Mouse (Mus musculus) liver, embryonic 11.5 days (tissue): ENCODE measurements around the gene Fam25c. TPM values are rescaled to one million over a fixed set of nuclear protein-coding genes. Genes with fewer than 3 reads are reported as not detected.

Source experiments
- ATAC-seq: fragments of 200-750 bp; cut with Nextera tagmentation; replicated peaks from 2 replicates; pipeline ENCODE4 v1.8.0; 2017; ENCODE audit warnings: moderate number of reproducible peaks, mild to moderate bottlenecking, moderate TSS enrichment, moderate library complexity; ENCODE audit not compliant: low FRiP score
- DNase-seq: peaks from one replicate; pipeline ENCODE4 v3.0.0-alpha.2; 2017; ENCODE audit warnings: low spot score
- H3K27ac ChIP-seq: fragments of 300-500 bp; sonication (generic); 2 replicates; pipeline ENCODE4 v1.5.1; 2014; ENCODE audit warnings: mild to moderate bottlenecking, low read depth, low read length, control low read depth
- H3K27me3 ChIP-seq: fragments of 300-500 bp; sonication (generic); replicated peaks from 2 replicates; pipeline ENCODE4 v1.6.1; 2014; ENCODE audit warnings: low read length, mixed read lengths; ENCODE audit not compliant: control insufficient read depth, insufficient read depth
- H3K36me3 ChIP-seq: fragments of 300-500 bp; sonication (generic); 2 replicates; pipeline ENCODE4 v1.6.1; 2014; ENCODE audit warnings: mild to moderate bottlenecking, low read length, moderate library complexity, mixed read lengths; ENCODE audit not compliant: control insufficient read depth, insufficient read depth
- H3K4me1 ChIP-seq: fragments of 300-500 bp; sonication (generic); replicated peaks from 2 replicates; pipeline ENCODE4 v1.6.1; 2014; ENCODE audit warnings: low read length, mixed read lengths; ENCODE audit not compliant: control insufficient read depth, insufficient read depth
- H3K4me2 ChIP-seq: fragments of 300-500 bp; sonication (generic); 2 replicates; pipeline ENCODE4 v1.6.1; 2014; ENCODE audit warnings: mild to moderate bottlenecking, control low read depth, moderate library complexity
- H3K4me3 ChIP-seq: fragments of 300-500 bp; sonication (generic); 2 replicates; pipeline ENCODE4 v1.5.1; 2014; ENCODE audit warnings: low read depth, low read length, control low read depth
- H3K9ac ChIP-seq: fragments of 300-500 bp; sonication (generic); 2 replicates; pipeline ENCODE4 v1.6.1; 2014; ENCODE audit warnings: low read depth, low read length, control low read depth
- H3K9me3 ChIP-seq: fragments of 300-500 bp; sonication (generic); 2 replicates; pipeline ENCODE4 v1.6.1; 2016; ENCODE audit warnings: low read length, inconsistent platforms, mixed read lengths; ENCODE audit not compliant: control insufficient read depth
- WGBS: fragments of 180-500 bp; shearing (Covaris S2); extraction: QIAGEN DNeasy Blood & Tissue Kit; methylation state at CpG from one replicate; pipeline ENCODE4 v1.1.7; 2014; 5-methylcytosine and 5-hydroxymethylcytosine counted together
- polyA plus RNA-seq: library from polyadenylated mRNA; unstranded; fragments of >200 nt; fragmentation: Nextera tagmentation; extraction: Ambion mirVana; gene quantifications from 2 replicates; pipeline ENCODE4 v1.2.1, GENCODE M21; 2014

The Fam25c gene
- polyA plus RNA-seq, 1 experiment from 2014 or later, result 0.66 TPM

GRCm38 (mm10) chr14:34348301-34348700 lies 6.9 kb downstream of the Fam25c start:
- H3K4me1 ChIP-seq, result no peaks in the 10 kb centered on the region
- no peak overlapping the region for H3K27ac ChIP-seq
- no peaks in the 10 kb centered on the region for H3K9me3 ChIP-seq
- 62% methylated on average over 7 of the region's 7 CpGs for WGBS
- no peaks in the 10 kb centered on the region for H3K27me3 ChIP-seq
- H3K9ac ChIP-seq, result no peak overlapping the region
- no peak overlapping the region for H3K4me3 ChIP-seq
- no peak for ATAC-seq
- H3K36me3 ChIP-seq, result 0 out of 2 replicates have a peak, but pooled peaks cover 3% of the 10 kb centered on the region
- DNase-seq, result no peak
- H3K4me2 ChIP-seq, result no peak overlapping the region

DNA sequence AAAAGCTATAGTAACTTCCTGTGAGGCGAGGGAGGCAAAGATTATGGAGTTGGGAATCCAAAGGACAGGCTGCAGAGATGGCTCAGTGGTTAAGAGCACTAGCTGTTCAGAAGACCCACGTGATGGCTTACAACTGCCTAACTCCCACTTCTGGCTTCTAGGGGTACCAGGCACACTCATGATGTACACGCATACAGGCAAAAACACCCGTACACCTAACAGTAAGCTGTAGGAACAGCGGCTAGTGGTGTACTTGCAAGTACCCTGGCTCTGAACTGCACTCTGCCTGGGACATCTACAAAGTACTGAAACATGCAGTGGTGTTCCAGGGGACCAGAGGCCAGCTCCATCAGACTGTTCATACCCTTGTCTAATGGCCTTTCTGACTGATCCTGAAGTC lies 8.1 kb downstream of the Fam25c start:
- H3K36me3 ChIP-seq, result peaks cover 6% of the 10 kb centered on the region; the same call in 1 of the 2 replicates
- DNase-seq (no peak), ATAC-seq (no peak)
- 86% methylated on average over 5 of the region's 5 CpGs for WGBS
- no peaks in the 10 kb centered on the region for H3K9me3 ChIP-seq
- H3K27me3 ChIP-seq, result no peaks in the 10 kb centered on the region
- H3K4me2 ChIP-seq, result no peak overlapping the region
- H3K9ac ChIP-seq, result no peak overlapping the region
- no peak overlapping the region for H3K4me3 ChIP-seq
- no peaks in the 10 kb centered on the region for H3K4me1 ChIP-seq
- H3K27ac ChIP-seq, result no peak overlapping the region

DNA sequence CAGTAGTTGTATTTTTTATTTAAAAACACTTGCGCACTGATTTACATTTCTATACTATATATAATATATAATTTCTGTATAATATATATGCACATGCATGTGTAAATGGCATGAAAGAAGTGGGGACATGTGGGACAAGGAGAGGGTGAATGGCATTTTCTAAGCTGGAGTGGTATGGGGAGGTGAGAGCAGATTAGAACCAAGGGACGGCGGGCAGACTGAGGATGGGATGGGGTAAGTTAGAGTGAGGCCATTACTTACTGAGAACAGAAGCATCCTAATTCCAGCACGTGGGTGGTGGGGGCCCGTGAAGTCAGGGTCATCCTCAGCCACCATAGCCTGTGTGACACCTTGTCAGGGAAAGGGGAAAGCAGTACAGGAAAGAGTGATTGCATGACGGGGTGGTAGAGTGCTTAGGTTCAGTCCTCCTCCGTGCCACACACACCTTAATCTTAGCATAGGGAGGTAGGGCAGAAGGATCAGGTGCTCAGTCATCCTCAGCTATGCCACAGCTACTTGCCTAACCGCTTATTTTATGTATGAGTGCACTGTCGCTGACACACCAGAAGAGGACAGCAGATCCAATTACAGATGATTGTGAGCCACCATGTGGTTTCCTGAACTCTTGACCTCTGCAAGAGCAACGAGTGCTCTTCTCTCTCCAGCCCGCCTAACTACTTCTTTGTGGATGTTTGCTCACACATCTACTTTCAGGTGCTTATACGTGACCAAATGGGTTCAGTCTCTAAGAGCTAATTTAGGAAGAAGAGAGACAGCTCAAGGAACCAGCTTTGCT lies 9.3 kb downstream of the Fam25c start:
- no peaks in the 10 kb centered on the region for H3K4me1 ChIP-seq
- no peak overlapping the region for H3K9ac ChIP-seq
- peaks cover 9% of the 10 kb centered on the region; the same call in 1 of the 2 replicates for H3K36me3 ChIP-seq
- no peak overlapping the region for H3K27ac ChIP-seq
- H3K9me3 ChIP-seq, result no peaks in the 10 kb centered on the region
- DNase-seq (no peak), ATAC-seq (peak; percentile 59)
- 61% methylated on average over 12 of the region's 12 CpGs for WGBS
- H3K4me3 ChIP-seq, result no peak overlapping the region
- H3K4me2 ChIP-seq, result no peak overlapping the region
- H3K27me3 ChIP-seq, result no peaks in the 10 kb centered on the region

DNA sequence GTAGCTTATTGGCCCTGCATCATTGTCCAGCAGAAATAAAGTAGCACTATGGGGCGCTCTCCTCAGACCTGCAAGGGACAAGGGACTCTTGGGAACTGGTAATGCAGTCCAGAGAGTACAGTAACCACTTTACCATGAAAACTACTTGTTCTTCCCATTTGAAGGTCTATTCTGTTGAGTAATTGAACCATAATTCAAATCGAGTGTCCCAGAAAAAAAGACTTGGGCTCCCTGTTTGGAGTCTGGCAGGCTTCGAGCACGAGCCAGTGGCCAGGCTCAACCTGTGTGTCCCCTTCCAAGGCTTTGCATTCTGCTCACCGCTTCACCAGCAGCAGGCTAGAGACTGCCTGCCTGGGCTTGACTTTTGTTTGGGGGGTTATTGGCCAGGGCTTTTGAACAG lies 10.9 kb downstream of the Fam25c start:
- no peaks in the 10 kb centered on the region for H3K4me1 ChIP-seq
- H3K4me2 ChIP-seq, result no peak overlapping the region
- peaks cover 16% of the 10 kb centered on the region for H3K36me3 ChIP-seq
- ATAC-seq, result no peak
- DNase-seq, result no peak
- H3K9ac ChIP-seq, result no peak overlapping the region
- 91% methylated on average over 5 of the region's 5 CpGs for WGBS
- H3K27ac ChIP-seq, result no peak overlapping the region
- no peaks in the 10 kb centered on the region for H3K27me3 ChIP-seq
- H3K9me3 ChIP-seq, result no peaks in the 10 kb centered on the region
- H3K4me3 ChIP-seq, result no peak overlapping the region

- DNase-seq, result no peak
- H3K4me2 ChIP-seq, result no peak overlapping the region
- H3K9ac ChIP-seq, result no peak overlapping the region
- peaks cover 20% of the 10 kb centered on the region for H3K36me3 ChIP-seq
- WGBS, result 74% methylated on average over 4 of the region's 4 CpGs
- no peak overlapping the region for H3K4me3 ChIP-seq
- no peaks in the 10 kb centered on the region for H3K27me3 ChIP-seq
- ATAC-seq, result no peak
- H3K4me1 ChIP-seq, result no peaks in the 10 kb centered on the region
- H3K9me3 ChIP-seq, result no peaks in the 10 kb centered on the region
- no peak overlapping the region for H3K27ac ChIP-seq
These were observed 12.2 kb downstream of the Fam25c start for GRCm38 (mm10) chr14:34343078-34343477.

DNA sequence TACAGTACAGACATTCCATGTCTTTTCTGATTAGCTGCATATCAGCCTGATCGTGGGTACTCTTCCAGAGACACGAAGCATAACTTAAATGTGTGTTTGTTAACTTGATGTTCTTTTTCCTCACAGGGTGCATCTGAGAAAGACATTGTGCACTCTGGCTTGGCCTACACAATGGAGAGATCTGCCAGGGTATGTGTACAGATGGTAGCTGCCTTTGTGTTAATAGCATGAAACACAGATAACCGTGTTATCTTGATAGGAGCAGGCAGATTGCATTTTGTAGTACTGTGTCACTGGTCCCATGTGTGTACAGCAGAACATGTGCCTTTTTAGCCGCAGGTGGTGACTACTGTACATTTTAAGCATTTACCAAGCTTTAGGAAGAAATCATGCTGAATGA lies 13.2 kb downstream of the Fam25c start:
- no peak overlapping the region for H3K4me2 ChIP-seq
- no peak overlapping the region for H3K4me3 ChIP-seq
- ATAC-seq, result no peak
- H3K9me3 ChIP-seq, result no peaks in the 10 kb centered on the region
- 86% methylated on average over 4 of the region's 4 CpGs for WGBS
- H3K27me3 ChIP-seq, result no peaks in the 10 kb centered on the region
- no peak overlapping the region for H3K27ac ChIP-seq
- DNase-seq, result no peak
- H3K4me1 ChIP-seq, result no peaks in the 10 kb centered on the region
- peaks cover 27% of the 10 kb centered on the region for H3K36me3 ChIP-seq
- H3K9ac ChIP-seq, result no peak overlapping the region

DNA sequence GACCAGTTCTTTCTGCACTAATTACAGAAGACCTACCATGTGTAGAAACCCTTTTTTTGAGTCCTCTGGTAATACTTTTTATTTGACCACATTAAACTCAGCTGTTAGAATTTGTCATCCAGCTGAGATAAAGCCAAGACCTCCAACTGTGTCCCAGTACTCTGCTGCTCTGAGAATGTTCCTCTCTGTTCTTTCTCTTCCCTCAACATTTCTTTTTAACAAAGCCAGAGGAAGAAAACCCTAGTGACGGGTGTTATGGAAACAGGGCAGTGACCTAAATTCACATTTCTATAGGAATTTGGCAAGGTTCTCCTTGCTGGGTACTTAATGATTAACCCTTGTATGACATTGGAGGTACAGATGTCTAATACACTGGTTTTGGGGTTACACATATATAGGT lies 15.8 kb downstream of the Fam25c start:
- ATAC-seq, result no peak
- no peaks in the 10 kb centered on the region for H3K4me1 ChIP-seq
- no peaks in the 10 kb centered on the region for H3K9me3 ChIP-seq
- no peak overlapping the region for H3K27ac ChIP-seq
- WGBS, result 65% methylated on average over 1 of the region's 1 CpGs
- H3K4me3 ChIP-seq, result no peak overlapping the region
- peaks cover 43% of the 10 kb centered on the region for H3K36me3 ChIP-seq
- no peaks in the 10 kb centered on the region for H3K27me3 ChIP-seq
- no peak overlapping the region for H3K4me2 ChIP-seq
- no peak overlapping the region for H3K9ac ChIP-seq
- no peak for DNase-seq

- H3K4me1 ChIP-seq, result no peaks in the 10 kb centered on the region
- H3K27me3 ChIP-seq, result no peaks in the 10 kb centered on the region
- no peak for ATAC-seq
- WGBS, result 86% methylated on average over 5 of the region's 5 CpGs
- H3K36me3 ChIP-seq, result peaks cover 37% of the 10 kb centered on the region
- H3K27ac ChIP-seq, result no peak overlapping the region
- no peak overlapping the region for H3K4me3 ChIP-seq
- no peak overlapping the region for H3K4me2 ChIP-seq
- H3K9ac ChIP-seq, result no peak overlapping the region
- no peaks in the 10 kb centered on the region for H3K9me3 ChIP-seq
- no peak for DNase-seq
These were observed 22.8 kb downstream of the Fam25c start for GRCm38 (mm10) chr14:34332476-34332875.

- Histone ChIP-seq H3K27ac (no peak overlapping the region), H3K9me3 (no peaks in the 10 kb centered on the region), H3K4me3 (no peak overlapping the region), H3K4me1 (0 out of 2 replicates have a peak, but pooled peaks cover 3% of the 10 kb centered on the region), H3K4me2 (no peak overlapping the region), H3K36me3 (peaks cover 35% of the 10 kb centered on the region), H3K9ac (no peak overlapping the region), H3K27me3 (no peaks in the 10 kb centered on the region)
- ATAC-seq, result no peak
- 88% methylated on average over 3 of the region's 3 CpGs for WGBS
- no peak for DNase-seq
These were observed 23.3 kb downstream of the Fam25c start for GRCm38 (mm10) chr14:34331886-34332285.
